Mouse (Mus musculus) bone marrow macrophage, adult 2 months (primary cell): ENCODE results near the gene Ppp1r1b.

Source experiments
- CTCF ChIP-seq: IDR thresholded peaks from 2 replicates; pipeline ENCODE4 v1.5.1; 2012; ENCODE audit warnings: low read depth, mild to moderate bottlenecking, low read length, moderate library complexity
- POLR2A ChIP-seq: IDR thresholded peaks from 2 replicates; pipeline ENCODE4 v1.6.1; 2012; ENCODE audit warnings: mild to moderate bottlenecking, low read depth, low read length, borderline replicate concordance

- TF ChIP-seq POLR2A: no peak
- TF ChIP-seq CTCF: no peak
Observed at GRCm38 (mm10) chr11:98340597-98340996, 7.6 kb upstream of the Ppp1r1b start.
